Mouse (Mus musculus): Measurements from ENCODE around the gene Nat8f7.
"Not testable (repeated sequence)": the region's sequence is repeated elsewhere in the genome, so short reads cannot be mapped to it uniquely, and the experiment has no call there.

DNA sequence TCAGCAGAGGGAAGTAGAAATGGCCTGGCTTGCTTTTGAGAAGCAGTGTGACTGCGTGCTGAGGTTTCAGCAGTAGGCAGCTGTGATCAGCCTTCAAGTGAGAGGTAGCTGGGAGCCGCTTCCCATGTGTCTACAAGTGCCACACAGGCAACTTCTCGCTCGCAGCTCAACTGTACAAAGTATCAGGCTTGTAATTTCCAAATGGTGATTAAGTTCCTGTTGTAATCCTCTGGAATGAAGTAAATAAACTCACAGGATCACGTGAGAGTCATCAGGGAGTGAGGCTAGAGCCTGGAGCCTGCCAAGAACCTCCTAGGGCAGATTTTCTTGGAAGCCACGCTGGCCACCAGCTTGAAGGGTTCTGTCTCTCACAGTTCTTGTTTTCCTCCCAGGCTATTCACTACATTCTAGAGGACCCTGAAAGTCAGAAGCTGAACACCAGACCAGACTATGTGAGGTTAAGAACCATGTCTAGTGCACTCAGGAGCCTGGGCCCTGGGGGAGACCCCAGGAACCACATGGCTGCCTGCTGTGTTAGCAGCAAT, 42.8 kb upstream of the Nat8f7 start:
- TF ChIP-seq EP300, CTCF (IDR thresholded peaks at IDR 0.05; ENCODE audit: low read depth): not testable (repeated sequence)
